Mouse (Mus musculus) ES-Bruce4 (cell line): ENCODE data around the gene Gja4.

ENCODE experiments used
- CTCF ChIP-seq: IDR thresholded peaks from one replicate; pipeline ENCODE4 v1.8.1; 2011; ENCODE audit warnings: low read depth, low read length
- EP300 ChIP-seq: IDR thresholded peaks from 2 replicates; pipeline ENCODE4 v1.6.1; 2011; ENCODE audit warnings: low read depth, low read length; ENCODE audit not compliant: insufficient read depth
- POLR2A ChIP-seq: IDR thresholded peaks from one replicate; pipeline ENCODE4 v1.8.1; 2011; ENCODE audit warnings: low read length; ENCODE audit not compliant: insufficient read depth

DNA sequence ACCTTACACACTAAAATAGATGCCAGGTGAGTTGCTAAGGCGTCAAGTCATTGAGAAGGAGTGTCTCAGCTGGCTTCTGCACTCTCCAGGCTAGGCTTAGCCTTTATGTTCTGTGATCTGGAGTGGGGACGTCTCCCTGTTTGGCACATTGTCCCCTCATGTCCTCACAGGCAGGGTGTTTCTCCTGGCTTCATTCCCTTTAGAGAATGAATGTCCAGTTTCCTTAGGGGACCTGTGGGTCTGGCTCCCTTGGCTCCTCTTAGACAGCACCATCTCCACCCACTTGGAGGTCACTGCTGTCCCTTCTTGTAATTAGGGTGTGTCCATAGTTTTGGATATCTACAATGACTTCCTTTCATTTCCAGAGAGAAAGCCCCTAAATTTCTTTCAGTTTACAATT, 6.9 kb downstream of the Gja4 start:
- TF ChIP-seq POLR2A (no peak), CTCF (no peak), EP300 (no peak)
